Mouse (Mus musculus) kidney, embryonic 14.5 days (tissue): ENCODE data around the gene Psme2. TPM values are rescaled to one million over a fixed set of nuclear protein-coding genes. Genes with fewer than 3 reads are reported as not detected.
A peak's percentile ranks its signal among the peaks of the same experiment; 100 is the strongest.

ENCODE experiments used
- ATAC-seq: fragments of 200-750 bp; cut with Nextera tagmentation; 2 replicates; pipeline ENCODE4 v1.8.0; 2017; ENCODE audit warnings: moderate number of reproducible peaks, mild to moderate bottlenecking, moderate TSS enrichment, moderate library complexity; ENCODE audit not compliant: low FRiP score, low TSS enrichment
- H3K27ac ChIP-seq: fragments of 300-500 bp; sonication (generic); 2 replicates; pipeline ENCODE4 v1.5.1; 2014; ENCODE audit warnings: low read depth, mild to moderate bottlenecking, low read length, moderate library complexity, mixed read lengths
- H3K27me3 ChIP-seq: fragments of 300-500 bp; sonication (generic); 2 replicates; pipeline ENCODE4 v1.6.1; 2014; ENCODE audit warnings: mild to moderate bottlenecking, low read length; ENCODE audit not compliant: control insufficient read depth, insufficient read depth
- H3K36me3 ChIP-seq: fragments of 300-500 bp; sonication (generic); 2 replicates; pipeline ENCODE4 v1.6.1; 2014; ENCODE audit warnings: low read length, mixed read lengths; ENCODE audit not compliant: control insufficient read depth, insufficient read depth
- H3K4me1 ChIP-seq: fragments of 300-500 bp; sonication (generic); 2 replicates; pipeline ENCODE4 v1.6.1; 2014; ENCODE audit warnings: low read length, mixed read lengths; ENCODE audit not compliant: control insufficient read depth, insufficient read depth
- H3K4me2 ChIP-seq: fragments of 300-500 bp; sonication (generic); replicated peaks from 2 replicates; pipeline ENCODE4 v1.6.1; 2014; ENCODE audit warnings: low read depth, mild to moderate bottlenecking, low read length
- H3K4me3 ChIP-seq: fragments of 300-500 bp; sonication (generic); 2 replicates; pipeline ENCODE4 v1.5.1; 2014; ENCODE audit warnings: mild to moderate bottlenecking, low read length
- H3K9ac ChIP-seq: fragments of 300-500 bp; sonication (generic); 2 replicates; pipeline ENCODE4 v1.6.1; 2014; ENCODE audit warnings: low read depth, mild to moderate bottlenecking, low read length, moderate library complexity
- H3K9me3 ChIP-seq: fragments of 300-500 bp; sonication (generic); 2 replicates; pipeline ENCODE4 v1.6.1; 2016; ENCODE audit warnings: low read length; ENCODE audit not compliant: control insufficient read depth
- whole genome bisulfite sequencing: fragments of 180-500 bp; shearing (Covaris S2); extraction: QIAGEN DNeasy Blood & Tissue Kit; methylation state at CpG from one replicate; pipeline ENCODE4 v1.1.7; 2014; 5-methylcytosine and 5-hydroxymethylcytosine counted together
- polyA plus RNA-seq: library from polyadenylated mRNA; unstranded; fragments of >200 nt; fragmentation: Nextera tagmentation; extraction: Ambion mirVana; gene quantifications from 2 replicates; pipeline ENCODE4 v1.2.1, GENCODE M21; 2014

Gene Psme2
- polyA plus RNA-seq, 1 experiment from 2014 or later: 224 TPM

GRCm38 (mm10) chr14:55616844-55617243 lies 25.9 kb upstream of the Psme2 start:
- Histone ChIP-seq H3K36me3 (no peaks in the 10 kb centered on the region), H3K4me1 (no peaks in the 10 kb centered on the region), H3K9ac (no peak overlapping the region), H3K4me2 (no peak overlapping the region), H3K27ac (no peak overlapping the region), H3K27me3 (no peaks in the 10 kb centered on the region), H3K4me3 (no peak overlapping the region), H3K9me3 (no peaks in the 10 kb centered on the region)
- 80% methylated on average over 2 of the region's 2 CpGs for WGBS
- ATAC-seq: no peak

- WGBS: 48% methylated on average over 2 of the region's 2 CpGs
- no peak overlapping the region for H3K4me3 ChIP-seq
- H3K9me3 ChIP-seq: no peaks in the 10 kb centered on the region
- H3K9ac ChIP-seq: no peak overlapping the region
- no peaks in the 10 kb centered on the region; the same call in 1 of the 2 replicates for H3K36me3 ChIP-seq
- H3K4me2 ChIP-seq: no peak overlapping the region
- no peaks in the 10 kb centered on the region for H3K4me1 ChIP-seq
- ATAC-seq: no peak
- no peak overlapping the region for H3K27ac ChIP-seq
- H3K27me3 ChIP-seq: no peaks in the 10 kb centered on the region
These were observed 25.0 kb upstream of the Psme2 start for GRCm38 (mm10) chr14:55615876-55616275.

GRCm38 (mm10) chr14:55614565-55615178 lies 23.8 kb upstream of the Psme2 start:
- Histone ChIP-seq H3K27ac (no peak overlapping the region), H3K4me2 (no peak overlapping the region), H3K9me3 (no peaks in the 10 kb centered on the region), H3K27me3 (no peaks in the 10 kb centered on the region), H3K36me3 (peaks cover 2% of the 10 kb centered on the region), H3K4me3 (no peak overlapping the region), H3K4me1 (no peaks in the 10 kb centered on the region), H3K9ac (no peak overlapping the region)
- WGBS: 77% methylated on average over 7 of the region's 7 CpGs
- ATAC-seq: no peak

GRCm38 (mm10) chr14:55613346-55613745 lies 22.4 kb upstream of the Psme2 start:
- H3K4me1 ChIP-seq: no peaks in the 10 kb centered on the region
- H3K9ac ChIP-seq: no peak overlapping the region
- H3K27ac ChIP-seq: no peak overlapping the region
- no peak overlapping the region for H3K4me2 ChIP-seq
- ATAC-seq: no peak
- H3K4me3 ChIP-seq: no peak overlapping the region
- 67% methylated on average over 6 of the region's 6 CpGs for WGBS
- no peaks in the 10 kb centered on the region for H3K9me3 ChIP-seq
- H3K27me3 ChIP-seq: no peaks in the 10 kb centered on the region
- peaks cover 15% of the 10 kb centered on the region for H3K36me3 ChIP-seq

- Histone ChIP-seq H3K36me3 (peaks cover 41% of the 10 kb centered on the region), H3K4me3 (no peak overlapping the region), H3K9me3 (no peaks in the 10 kb centered on the region), H3K4me1 (peaks cover 5% of the 10 kb centered on the region; the same call in 1 of the 2 replicates), H3K27me3 (no peaks in the 10 kb centered on the region), H3K4me2 (no peak overlapping the region), H3K27ac (no peak overlapping the region), H3K9ac (no peak overlapping the region; the same call in 1 of the 2 replicates)
- ATAC-seq: no peak
- WGBS: 94% methylated on average over 6 of the region's 6 CpGs
These were observed 17.4 kb upstream of the Psme2 start for GRCm38 (mm10) chr14:55608339-55608738.

GRCm38 (mm10) chr14:55605743-55606459 lies 15.0 kb upstream of the Psme2 start:
- Histone ChIP-seq H3K4me1 (peaks cover 5% of the 10 kb centered on the region; the same call in 1 of the 2 replicates), H3K27me3 (no peaks in the 10 kb centered on the region), H3K4me2 (no peak overlapping the region), H3K4me3 (no peak overlapping the region), H3K36me3 (peaks cover 58% of the 10 kb centered on the region), H3K27ac (no peak overlapping the region), H3K9me3 (no peaks in the 10 kb centered on the region), H3K9ac (no peak overlapping the region)
- WGBS: 92% methylated on average over 16 of the region's 16 CpGs
- ATAC-seq: no peak

GRCm38 (mm10) chr14:55604823-55605222 lies 13.9 kb upstream of the Psme2 start:
- no peak for ATAC-seq
- H3K36me3 ChIP-seq: peaks cover 67% of the 10 kb centered on the region
- no peak overlapping the region for H3K27ac ChIP-seq
- 83% methylated on average over 11 of the region's 11 CpGs for WGBS
- H3K27me3 ChIP-seq: no peaks in the 10 kb centered on the region
- H3K9me3 ChIP-seq: no peaks in the 10 kb centered on the region
- no peak overlapping the region for H3K9ac ChIP-seq
- H3K4me2 ChIP-seq: no peak overlapping the region
- peaks cover 5% of the 10 kb centered on the region; the same call in 1 of the 2 replicates for H3K4me1 ChIP-seq
- no peak overlapping the region for H3K4me3 ChIP-seq

- peaks cover 65% of the 10 kb centered on the region for H3K36me3 ChIP-seq
- peak overlapping the region; percentile 70 for H3K27ac ChIP-seq
- peak; percentile 91 for ATAC-seq
- WGBS: 13% methylated on average over 19 of the region's 19 CpGs
- peaks cover 5% of the 10 kb centered on the region; the same call in 1 of the 2 replicates for H3K4me1 ChIP-seq
- peak overlapping the region; percentile 41 for H3K4me2 ChIP-seq
- H3K9ac ChIP-seq: peak overlapping the region; percentile 52; the same call in 1 of the 2 replicates
- peak overlapping the region; percentile 33 for H3K4me3 ChIP-seq
- H3K9me3 ChIP-seq: no peaks in the 10 kb centered on the region
- H3K27me3 ChIP-seq: no peaks in the 10 kb centered on the region
These were observed 13.0 kb upstream of the Psme2 start for GRCm38 (mm10) chr14:55603633-55604576.
